ENCODE assay signal across 17 mouse cellular contexts in genomic region chr5:102693192-102693591, GRCm38 (mm10).
DNase-seq lines count a peak whose midpoint lies in the region; ATAC-seq and TF ChIP-seq lines count a peak whose summit lies in the region.
"Had no signal": no experiment of that assay in that cellular context is flagged by ENCODE, and none has a peak within 500 bp of the region (broad histone marks: within the 10 kb centered on the region; RNA-seq: fewer than 3 reads in every experiment).

No protein-coding gene starts in this region.

- H3K9ac ChIP-seq in heart, embryonic 11.5 days (ENCODE audit: low read depth, low read length) = no peak overlapping the region
- H3K9ac ChIP-seq in liver, adult 2 months (ENCODE audit: low read depth, low read length) = no peak overlapping the region
- H3K9ac ChIP-seq in liver, embryonic 11.5 days (ENCODE audit: low read depth, low read length) = no peak overlapping the region
- H3K9ac ChIP-seq in lung, embryonic 16.5 days (ENCODE audit: low read length) = no peak overlapping the region
- H3K9ac ChIP-seq: forebrain, embryonic 13.5 days; heart, embryonic 12.5 days; hindbrain, embryonic 13.5 days; limb, embryonic 12.5 days; liver, embryonic 14.5 days; midbrain, embryonic 15.5 days had no signal

- no peak; the same call in 1 of the 2 replicates for ATAC-seq in heart, embryonic 11.5 days (replicated peaks; ENCODE audit: insufficient number of reproducible peaks, low FRiP score, low TSS enrichment)
- no peak for ATAC-seq in liver, embryonic 11.5 days (replicated peaks; ENCODE audit: low FRiP score)
- 0 out of 2 replicates have a peak, but pooled peaks have one; percentile 15 for ATAC-seq in lung, embryonic 16.5 days (ENCODE audit: low read depth)
- ATAC-seq: intestine, embryonic 16.5 days had no signal

- no peaks in the 10 kb centered on the region for H3K36me3 ChIP-seq in heart, embryonic 11.5 days (ENCODE audit: control insufficient read depth, insufficient read depth, low read length)
- H3K36me3 ChIP-seq in liver, adult 2 months (ENCODE audit: control insufficient read depth, insufficient read depth, low read length) = no peaks in the 10 kb centered on the region
- no peaks in the 10 kb centered on the region for H3K36me3 ChIP-seq in liver, embryonic 11.5 days (ENCODE audit: control insufficient read depth, insufficient read depth, low read length)
- H3K36me3 ChIP-seq in lung, embryonic 16.5 days (ENCODE audit: control insufficient read depth, insufficient read depth, low read length) = no peaks in the 10 kb centered on the region
- H3K36me3 ChIP-seq: heart, embryonic 12.5 days; hindbrain, embryonic 13.5 days; limb, embryonic 12.5 days; midbrain, embryonic 10.5 days; midbrain, embryonic 15.5 days had no signal

- DNase-seq in heart, adult 11 months = peak; percentile 76
- peak; percentile 74 for DNase-seq in liver, adult 2 months (ENCODE audit: extremely low read depth, low read depth, low spot score)
- DNase-seq in liver, embryonic 11.5 days (ENCODE audit: low spot score) = no peak
- DNase-seq in lung, postnatal 4 days = no peak
- DNase-seq in lung, postnatal 25 days (ENCODE audit: low spot score) = peak; percentile 28
- no peak for DNase-seq in B cell, adult 2 months
- DNase-seq: gastrocnemius, postnatal 25 days had no signal

- 58% methylated on average over 2 of the region's 2 CpGs for WGBS in heart, embryonic 11.5 days (ENCODE audit: insufficient replicate concordance)
- WGBS in liver, adult 2 months = 17% methylated on average over 2 of the region's 2 CpGs
- WGBS in liver, embryonic 11.5 days = 63% methylated on average over 2 of the region's 2 CpGs
- WGBS in lung, embryonic 16.5 days = 51% methylated on average over 2 of the region's 2 CpGs

- no peaks in the 10 kb centered on the region for H3K9me3 ChIP-seq in heart, embryonic 11.5 days (replicated peaks; ENCODE audit: control insufficient read depth, low read length)
- no peaks in the 10 kb centered on the region for H3K9me3 ChIP-seq in liver, embryonic 11.5 days (ENCODE audit: control insufficient read depth, low read length)
- no peaks in the 10 kb centered on the region for H3K9me3 ChIP-seq in lung, embryonic 16.5 days (ENCODE audit: control insufficient read depth, low read length)
- H3K9me3 ChIP-seq: forebrain, embryonic 13.5 days; heart, embryonic 12.5 days; hindbrain, embryonic 13.5 days; limb, embryonic 12.5 days; midbrain, embryonic 10.5 days; midbrain, embryonic 15.5 days had no signal

- H3K4me1 ChIP-seq in heart, embryonic 11.5 days (ENCODE audit: control insufficient read depth, insufficient read depth, low read length) = no peaks in the 10 kb centered on the region
- H3K4me1 ChIP-seq in liver, adult 2 months (ENCODE audit: control insufficient read depth, insufficient read depth, low read length) = no peaks in the 10 kb centered on the region
- no peaks in the 10 kb centered on the region for H3K4me1 ChIP-seq in liver, embryonic 11.5 days (replicated peaks; ENCODE audit: control insufficient read depth, insufficient read depth, low read length)
- H3K4me1 ChIP-seq in lung, embryonic 16.5 days (replicated peaks; ENCODE audit: control insufficient read depth, insufficient read depth, low read length) = no peaks in the 10 kb centered on the region; the same call in 1 of the 2 replicates
- H3K4me1 ChIP-seq: forebrain, embryonic 13.5 days; heart, embryonic 12.5 days; hindbrain, embryonic 13.5 days; limb, embryonic 12.5 days; midbrain, embryonic 10.5 days; midbrain, embryonic 15.5 days had no signal

- no peak overlapping the region for H3K4me3 ChIP-seq in heart, embryonic 11.5 days (ENCODE audit: low read depth, low read length)
- H3K4me3 ChIP-seq in liver, adult 2 months (ENCODE audit: insufficient read depth, low read depth, low read length) = no peak overlapping the region
- no peak overlapping the region for H3K4me3 ChIP-seq in liver, embryonic 11.5 days (ENCODE audit: low read depth, low read length)
- H3K4me3 ChIP-seq in lung, embryonic 16.5 days (ENCODE audit: low read length) = no peak overlapping the region
- H3K4me3 ChIP-seq: forebrain, embryonic 13.5 days; heart, embryonic 12.5 days; hindbrain, embryonic 13.5 days; limb, embryonic 12.5 days; midbrain, embryonic 10.5 days; midbrain, embryonic 15.5 days had no signal

- no peaks in the 10 kb centered on the region for H3K27me3 ChIP-seq in heart, embryonic 11.5 days (ENCODE audit: control insufficient read depth, insufficient read depth, low read length)
- H3K27me3 ChIP-seq in liver, adult 2 months (ENCODE audit: control insufficient read depth, insufficient read depth, low read length) = no peaks in the 10 kb centered on the region
- H3K27me3 ChIP-seq in liver, embryonic 11.5 days (replicated peaks; ENCODE audit: control insufficient read depth, insufficient read depth, low read length) = no peaks in the 10 kb centered on the region
- H3K27me3 ChIP-seq in lung, embryonic 16.5 days (ENCODE audit: control insufficient read depth, insufficient read depth, low read depth, low read length) = no peaks in the 10 kb centered on the region
- H3K27me3 ChIP-seq: forebrain, embryonic 13.5 days; heart, embryonic 12.5 days; hindbrain, embryonic 13.5 days; limb, embryonic 12.5 days; midbrain, embryonic 15.5 days had no signal

- H3K4me2 ChIP-seq in heart, embryonic 11.5 days = no peak overlapping the region
- no peak overlapping the region for H3K4me2 ChIP-seq in liver, embryonic 11.5 days
- no peak overlapping the region for H3K4me2 ChIP-seq in lung, embryonic 16.5 days (ENCODE audit: low read depth, low read length)
- H3K4me2 ChIP-seq: forebrain, embryonic 13.5 days; heart, embryonic 12.5 days; hindbrain, embryonic 13.5 days; limb, embryonic 12.5 days; midbrain, embryonic 15.5 days had no signal

- no peak for TF ChIP-seq CTCF in liver, adult 2 months (IDR thresholded peaks at IDR 0.05; ENCODE audit: low read depth, low read length)

- no peaks in the 10 kb centered on the region for H3K79me2 ChIP-seq in liver, adult 2 months (ENCODE audit: control insufficient read depth, insufficient read depth, low read length)

- TF ChIP-seq POLR2A in liver, adult 2 months (IDR thresholded peaks at IDR 0.05; ENCODE audit: extremely low read depth, insufficient read depth, low read length) = no peak

- no peak overlapping the region for H3K27ac ChIP-seq in heart, embryonic 11.5 days (ENCODE audit: low read depth, low read length)
- no peak overlapping the region for H3K27ac ChIP-seq in liver, adult 2 months (replicated peaks; ENCODE audit: insufficient read depth, low read depth, low read length)
- H3K27ac ChIP-seq in liver, embryonic 11.5 days (ENCODE audit: low read depth, low read length) = no peak overlapping the region
- no peak overlapping the region for H3K27ac ChIP-seq in lung, embryonic 16.5 days (ENCODE audit: low read length)
- H3K27ac ChIP-seq: forebrain, embryonic 13.5 days; hindbrain, embryonic 13.5 days; limb, embryonic 12.5 days; liver, embryonic 14.5 days; midbrain, embryonic 10.5 days; midbrain, embryonic 15.5 days had no signal

Comparison
In these comparisons a context has a peak if more than half of its experiments do, and no peak if none do; other contexts are left out.
1. DNase-seq: peak in heart, adult 11 months (single experiment), liver, adult 2 months (single experiment) and lung, postnatal 25 days (single experiment); none in liver, embryonic 11.5 days (single experiment), lung, postnatal 4 days (0 of 2) and B cell, adult 2 months (0 of 2).